ENCODE assay signal across 27 mouse cellular contexts in the genomic region with DNA sequence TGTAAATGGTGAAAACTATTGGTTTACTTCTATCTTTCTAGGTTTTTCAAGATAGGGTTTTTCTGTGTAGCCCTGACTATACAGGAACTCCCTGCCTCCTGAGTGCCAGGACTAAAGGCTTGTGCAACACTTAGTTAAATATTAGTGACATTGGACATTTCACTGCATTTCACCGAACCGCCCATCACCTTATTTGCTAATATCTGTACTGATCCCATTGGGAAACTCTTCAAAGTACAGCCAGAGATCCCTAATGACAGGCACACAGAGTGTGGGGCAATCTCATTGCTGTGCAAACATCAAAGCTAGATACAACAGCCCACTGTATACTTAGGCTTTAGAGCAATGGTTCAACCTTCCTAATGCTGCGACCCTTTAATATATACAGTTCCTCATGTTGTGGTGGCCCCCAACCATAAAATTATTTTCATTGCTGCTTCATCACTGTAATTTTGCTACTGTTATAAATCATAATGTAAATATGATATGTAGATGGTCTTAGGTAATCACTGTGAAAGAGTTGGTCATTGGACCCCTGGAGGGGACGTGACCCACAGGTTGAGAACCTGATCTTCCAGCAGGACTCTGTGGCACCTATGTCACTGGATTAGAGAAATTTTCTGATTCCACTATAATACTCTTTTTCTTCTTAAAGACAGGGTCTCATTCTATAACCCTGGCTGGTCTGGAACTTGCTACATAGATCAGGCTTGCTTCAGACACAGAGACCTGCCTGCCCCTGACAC.
DNase-seq lines count a peak whose midpoint lies in the region; ATAC-seq lines count a peak whose summit lies in the region.
"Had no signal": no experiment of that assay in that cellular context is flagged by ENCODE, and none has a peak within 500 bp of the region (broad histone marks: within the 10 kb centered on the region; RNA-seq: fewer than 3 reads in every experiment).

No protein-coding gene starts in this region.

- H3K9me3 ChIP-seq in liver, embryonic 13.5 days (replicated peaks) = no peaks in the 10 kb centered on the region
- H3K9me3 ChIP-seq: embryonic facial prominence, embryonic 15.5 days; forebrain, embryonic 10.5 days; hindbrain, embryonic 13.5 days; midbrain, embryonic 12.5 days; neural tube, embryonic 13.5 days had no signal

- no peak overlapping the region for H3K4me3 ChIP-seq in liver, embryonic 13.5 days (replicated peaks)
- H3K4me3 ChIP-seq: embryonic facial prominence, embryonic 15.5 days; forebrain, embryonic 10.5 days; hindbrain, embryonic 13.5 days; layer of hippocampus, adult 2 months; midbrain, embryonic 12.5 days; neural tube, embryonic 13.5 days had no signal

- peaks cover 22% of the 10 kb centered on the region for H3K4me1 ChIP-seq in liver, embryonic 13.5 days (replicated peaks)
- H3K4me1 ChIP-seq: forebrain, embryonic 10.5 days; midbrain, embryonic 12.5 days had no signal

- peak; percentile 26 for DNase-seq in adrenal gland, adult 2 months
- DNase-seq in adrenal gland, postnatal 25 days = no peak
- peak; percentile 22 for DNase-seq in lung, postnatal 36 days
- no peak for DNase-seq in lung, postnatal 10 days
- DNase-seq in liver, embryonic 13.5 days = no peak
- no peak for DNase-seq in spleen, postnatal 4 days (ENCODE audit: low spot score in 2 of 2)
- no peak for DNase-seq in cerebellum, adult 8-10 months
- DNase-seq in gastrocnemius, adult 18-20 months (ENCODE audit: low spot score) = no peak
- DNase-seq: adrenal gland, postnatal 36 days; cerebellum, adult 11-12 months; cerebellum, postnatal 36 days; forebrain, postnatal 0 days; heart, postnatal 14 days; layer of hippocampus, postnatal 36 days; right cerebral cortex, adult 18-20 months had no signal

- WGBS in liver, embryonic 13.5 days (ENCODE audit: insufficient replicate concordance) = 72% methylated on average over 4 of the region's 4 CpGs

- H3K4me2 ChIP-seq in liver, embryonic 13.5 days = no peak overlapping the region
- H3K4me2 ChIP-seq: embryonic facial prominence, embryonic 15.5 days; heart, embryonic 11.5 days; hindbrain, embryonic 13.5 days; midbrain, embryonic 12.5 days; neural tube, embryonic 13.5 days had no signal

- no peaks in the 10 kb centered on the region for H3K36me3 ChIP-seq in liver, embryonic 13.5 days

- no peak overlapping the region for H3K9ac ChIP-seq in liver, embryonic 13.5 days
- H3K9ac ChIP-seq: embryonic facial prominence, embryonic 15.5 days; forebrain, postnatal 0 days; hindbrain, embryonic 13.5 days; midbrain, embryonic 12.5 days; neural tube, embryonic 13.5 days had no signal

- no peaks in the 10 kb centered on the region for H3K27me3 ChIP-seq in liver, embryonic 13.5 days
- H3K27me3 ChIP-seq: embryonic facial prominence, embryonic 15.5 days; hindbrain, embryonic 13.5 days; midbrain, embryonic 12.5 days; neural tube, embryonic 13.5 days; Patski had no signal

- peak; percentile 86 for ATAC-seq in liver, embryonic 13.5 days (ENCODE audit: low read depth)
- ATAC-seq: CD4-positive, CD25-positive, alpha-beta regulatory T cell, adult 4 months; forebrain, postnatal 0 days; inflammation-experienced regulatory T-cells, adult 6 months; Patski had no signal

- H3K27ac ChIP-seq in liver, embryonic 13.5 days = peak overlapping the region; percentile 62
- H3K27ac ChIP-seq: embryonic facial prominence, embryonic 15.5 days; forebrain, embryonic 10.5 days; hindbrain, embryonic 13.5 days; kidney, postnatal 0 days; layer of hippocampus, adult 2 months; macrophage; midbrain, embryonic 12.5 days; neural tube, embryonic 13.5 days had no signal

Comparison
In these comparisons a context has a peak if more than half of its experiments do, and no peak if none do; other contexts are left out.
1. DNase-seq: peak in adrenal gland, adult 2 months (single experiment) and lung, postnatal 36 days (single experiment); none in adrenal gland, postnatal 25 days (single experiment), lung, postnatal 10 days (single experiment), liver, embryonic 13.5 days (single experiment), spleen, postnatal 4 days (0 of 2), cerebellum, adult 8-10 months (single experiment) and gastrocnemius, adult 18-20 months (single experiment).